Mouse (Mus musculus): ENCODE measurements around the gene Smc3. TPM values are rescaled to one million over a fixed set of nuclear protein-coding genes. Genes with fewer than 3 reads are reported as not detected.
A peak's percentile ranks its signal among the peaks of the same experiment; 100 is the strongest.
"Not testable (repeated sequence)": the region's sequence is repeated elsewhere in the genome, so short reads cannot be mapped to it uniquely, and the experiment has no call there.

The Smc3 gene
- polyA plus RNA-seq, 1 experiment from 2014 or later = 78.8 TPM

GRCm38 (mm10) chr19:53653624-53654467, 53.6 kb downstream of the Smc3 start:
- Histone ChIP-seq H3K4me2 (replicated peaks; ENCODE audit: low read depth, low read length) (no peak overlapping the region), H3K27ac (ENCODE audit: low read length) (no peak overlapping the region; the same call in 1 of the 2 replicates), H3K4me3 (ENCODE audit: low read depth, low read length) (no peak overlapping the region), H3K9ac (replicated peaks; ENCODE audit: low read depth, low read length) (no peak overlapping the region), H3K36me3 (ENCODE audit: control insufficient read depth, insufficient read depth, low read length) (peaks cover 4% of the 10 kb centered on the region; the same call in 1 of the 2 replicates), H3K4me1 (ENCODE audit: control insufficient read depth, insufficient read depth, low read length) (peaks cover 18% of the 10 kb centered on the region), H3K27me3 (ENCODE audit: control insufficient read depth, insufficient read depth, low read length) (no peaks in the 10 kb centered on the region), H3K9me3 (ENCODE audit: control insufficient read depth, low read depth, low read length) (no peaks in the 10 kb centered on the region)
- WGBS = 62% methylated on average over 20 of the region's 20 CpGs
- ATAC-seq (ENCODE audit: insufficient number of reproducible peaks, insufficient read depth, low FRiP score, low read depth) = peak; percentile 46; the same call in 1 of the 2 replicates

- 88% methylated on average over 11 of the region's 11 CpGs for WGBS
- H3K4me1 ChIP-seq (ENCODE audit: control insufficient read depth, insufficient read depth, low read length) = peaks cover 14% of the 10 kb centered on the region
- not testable (repeated sequence) for H3K36me3 ChIP-seq (ENCODE audit: control insufficient read depth, insufficient read depth, low read length); ATAC-seq (ENCODE audit: insufficient number of reproducible peaks, insufficient read depth, low FRiP score, low read depth); H3K9ac ChIP-seq (replicated peaks; ENCODE audit: low read depth, low read length); H3K4me3 ChIP-seq (ENCODE audit: low read depth, low read length); H3K9me3 ChIP-seq (ENCODE audit: control insufficient read depth, low read depth, low read length); H3K4me2 ChIP-seq (replicated peaks; ENCODE audit: low read depth, low read length); H3K27me3 ChIP-seq (ENCODE audit: control insufficient read depth, insufficient read depth, low read length); H3K27ac ChIP-seq (ENCODE audit: low read length)
Measured at GRCm38 (mm10) chr19:53656443-53656842, 56.2 kb downstream of the Smc3 start.

GRCm38 (mm10) chr19:53657437-53657836, 57.2 kb downstream of the Smc3 start:
- no peak overlapping the region for H3K9ac ChIP-seq (replicated peaks; ENCODE audit: low read depth, low read length)
- H3K27ac ChIP-seq (ENCODE audit: low read length) = no peak overlapping the region
- H3K4me1 ChIP-seq (ENCODE audit: control insufficient read depth, insufficient read depth, low read length) = peaks cover 17% of the 10 kb centered on the region
- H3K27me3 ChIP-seq (ENCODE audit: control insufficient read depth, insufficient read depth, low read length) = no peaks in the 10 kb centered on the region
- no peak overlapping the region for H3K4me2 ChIP-seq (replicated peaks; ENCODE audit: low read depth, low read length)
- no peak for ATAC-seq (ENCODE audit: insufficient number of reproducible peaks, insufficient read depth, low FRiP score, low read depth)
- H3K9me3 ChIP-seq (ENCODE audit: control insufficient read depth, low read depth, low read length) = no peaks in the 10 kb centered on the region
- H3K4me3 ChIP-seq (ENCODE audit: low read depth, low read length) = no peak overlapping the region
- WGBS = 71% methylated on average over 5 of the region's 5 CpGs
- no peaks in the 10 kb centered on the region for H3K36me3 ChIP-seq (ENCODE audit: control insufficient read depth, insufficient read depth, low read length)

- Histone ChIP-seq H3K4me1 (ENCODE audit: control insufficient read depth, insufficient read depth, low read length) (peaks cover 5% of the 10 kb centered on the region; the same call in 1 of the 2 replicates), H3K27ac (ENCODE audit: low read length) (no peak overlapping the region), H3K9me3 (ENCODE audit: control insufficient read depth, low read depth, low read length) (no peaks in the 10 kb centered on the region), H3K4me3 (ENCODE audit: low read depth, low read length) (no peak overlapping the region), H3K4me2 (replicated peaks; ENCODE audit: low read depth, low read length) (no peak overlapping the region), H3K9ac (replicated peaks; ENCODE audit: low read depth, low read length) (no peak overlapping the region), H3K36me3 (ENCODE audit: control insufficient read depth, insufficient read depth, low read length) (no peaks in the 10 kb centered on the region), H3K27me3 (ENCODE audit: control insufficient read depth, insufficient read depth, low read length) (no peaks in the 10 kb centered on the region)
- WGBS = 70% methylated on average over 9 of the region's 9 CpGs
- ATAC-seq (ENCODE audit: insufficient number of reproducible peaks, insufficient read depth, low FRiP score, low read depth) = no peak
Measured at GRCm38 (mm10) chr19:53660722-53661420, 60.7 kb downstream of the Smc3 start.

GRCm38 (mm10) chr19:53661938-53662722, 61.9 kb downstream of the Smc3 start:
- H3K9me3 ChIP-seq (ENCODE audit: control insufficient read depth, low read depth, low read length) = no peaks in the 10 kb centered on the region
- ATAC-seq (ENCODE audit: insufficient number of reproducible peaks, insufficient read depth, low FRiP score, low read depth) = no peak
- WGBS = 37% methylated on average over 14 of the region's 14 CpGs
- no peak overlapping the region for H3K9ac ChIP-seq (replicated peaks; ENCODE audit: low read depth, low read length)
- H3K4me3 ChIP-seq (ENCODE audit: low read depth, low read length) = no peak overlapping the region
- no peak overlapping the region for H3K4me2 ChIP-seq (replicated peaks; ENCODE audit: low read depth, low read length)
- H3K27ac ChIP-seq (ENCODE audit: low read length) = no peak overlapping the region
- peaks cover 5% of the 10 kb centered on the region; the same call in 1 of the 2 replicates for H3K4me1 ChIP-seq (ENCODE audit: control insufficient read depth, insufficient read depth, low read length)
- no peaks in the 10 kb centered on the region for H3K36me3 ChIP-seq (ENCODE audit: control insufficient read depth, insufficient read depth, low read length)
- H3K27me3 ChIP-seq (ENCODE audit: control insufficient read depth, insufficient read depth, low read length) = no peaks in the 10 kb centered on the region

GRCm38 (mm10) chr19:53664831-53665230, 64.6 kb downstream of the Smc3 start:
- no peaks in the 10 kb centered on the region for H3K9me3 ChIP-seq (ENCODE audit: control insufficient read depth, low read depth, low read length)
- WGBS = 95% methylated on average over 9 of the region's 9 CpGs

GRCm38 (mm10) chr19:53665391-53665790, 65.2 kb downstream of the Smc3 start:
- Histone ChIP-seq H3K4me2 (replicated peaks; ENCODE audit: low read depth, low read length) (no peak overlapping the region), H3K4me1 (ENCODE audit: control insufficient read depth, insufficient read depth, low read length) (peaks cover 5% of the 10 kb centered on the region; the same call in 1 of the 2 replicates), H3K9ac (replicated peaks; ENCODE audit: low read depth, low read length) (no peak overlapping the region), H3K9me3 (ENCODE audit: control insufficient read depth, low read depth, low read length) (no peaks in the 10 kb centered on the region), H3K27me3 (ENCODE audit: control insufficient read depth, insufficient read depth, low read length) (no peaks in the 10 kb centered on the region), H3K36me3 (ENCODE audit: control insufficient read depth, insufficient read depth, low read length) (no peaks in the 10 kb centered on the region), H3K27ac (ENCODE audit: low read length) (no peak overlapping the region), H3K4me3 (ENCODE audit: low read depth, low read length) (no peak overlapping the region)
- ATAC-seq (ENCODE audit: insufficient number of reproducible peaks, insufficient read depth, low FRiP score, low read depth) = no peak
- 92% methylated on average over 4 of the region's 4 CpGs for WGBS

More at GRCm38 (mm10) chr19:53664831-53665230, 64.6 kb downstream of the Smc3 start:
- Histone ChIP-seq H3K27ac (ENCODE audit: low read length) (no peak overlapping the region), H3K4me2 (replicated peaks; ENCODE audit: low read depth, low read length) (no peak overlapping the region), H3K27me3 (ENCODE audit: control insufficient read depth, insufficient read depth, low read length) (no peaks in the 10 kb centered on the region), H3K4me1 (ENCODE audit: control insufficient read depth, insufficient read depth, low read length) (peaks cover 5% of the 10 kb centered on the region; the same call in 1 of the 2 replicates), H3K9ac (replicated peaks; ENCODE audit: low read depth, low read length) (no peak overlapping the region), H3K36me3 (ENCODE audit: control insufficient read depth, insufficient read depth, low read length) (no peaks in the 10 kb centered on the region), H3K4me3 (ENCODE audit: low read depth, low read length) (no peak overlapping the region)
- ATAC-seq (ENCODE audit: insufficient number of reproducible peaks, insufficient read depth, low FRiP score, low read depth) = no peak

- H3K27ac ChIP-seq (ENCODE audit: low read length) = no peak overlapping the region
- no peak overlapping the region for H3K9ac ChIP-seq (replicated peaks; ENCODE audit: low read depth, low read length)
- no peak overlapping the region for H3K4me3 ChIP-seq (ENCODE audit: low read depth, low read length)
- H3K4me2 ChIP-seq (replicated peaks; ENCODE audit: low read depth, low read length) = no peak overlapping the region
- no peak for ATAC-seq (ENCODE audit: insufficient number of reproducible peaks, insufficient read depth, low FRiP score, low read depth)
- no peaks in the 10 kb centered on the region for H3K9me3 ChIP-seq (ENCODE audit: control insufficient read depth, low read depth, low read length)
- peaks cover 5% of the 10 kb centered on the region; the same call in 1 of the 2 replicates for H3K4me1 ChIP-seq (ENCODE audit: control insufficient read depth, insufficient read depth, low read length)
- H3K27me3 ChIP-seq (ENCODE audit: control insufficient read depth, insufficient read depth, low read length) = no peaks in the 10 kb centered on the region
- 34% methylated on average over 8 of the region's 8 CpGs for WGBS
- no peaks in the 10 kb centered on the region for H3K36me3 ChIP-seq (ENCODE audit: control insufficient read depth, insufficient read depth, low read length)
Measured at GRCm38 (mm10) chr19:53666708-53667107, 66.5 kb downstream of the Smc3 start.

Measured in stomach, embryonic 14.5 days (tissue).